Mouse (Mus musculus): ENCODE measurements around the gene Gm29797.

The Gm29797 gene

DNA sequence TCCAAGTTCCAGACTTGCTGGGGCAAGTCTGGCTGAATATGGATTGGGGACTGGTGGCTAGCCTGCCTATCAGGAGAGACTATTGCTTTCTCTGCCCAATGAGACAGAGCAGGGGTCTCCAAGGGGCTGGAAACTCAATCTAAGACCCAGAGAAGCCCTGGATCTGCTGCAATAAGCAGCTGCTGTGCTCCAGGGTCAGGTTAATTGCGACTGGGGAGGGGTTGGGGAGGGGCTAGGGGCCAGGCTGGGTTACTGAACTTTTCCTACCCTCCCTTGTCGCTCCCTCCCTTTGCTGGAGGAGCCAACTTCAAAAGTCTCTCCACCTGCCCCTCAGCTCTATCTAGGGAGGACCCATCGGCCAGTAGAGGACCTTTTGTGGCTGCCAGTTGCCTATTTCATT lies at the start of gene Gm29797:
Gene Gm29797 (plus strand): TSS at position 301 of the 400 bp plus-strand sequence.
- ChIA-PET POLR2A (interaction anchor here in 2 of 4 experiments (0.6 to 1.6 kb wide), 4 partner anchors 16 to 103 kb away, joined by 3 to 4 read pairs (median 4); no protein-coding TSS in a partner anchor), CTCF (interaction anchor here in 2 of 4 experiments (1.0 to 10.8 kb wide), 4 partner anchors 12 to 22 kb away, joined by 4 to 160 read pairs (median 18); partner anchors contain the start of gene Tcea2 (in 1 of the 2))

DNA sequence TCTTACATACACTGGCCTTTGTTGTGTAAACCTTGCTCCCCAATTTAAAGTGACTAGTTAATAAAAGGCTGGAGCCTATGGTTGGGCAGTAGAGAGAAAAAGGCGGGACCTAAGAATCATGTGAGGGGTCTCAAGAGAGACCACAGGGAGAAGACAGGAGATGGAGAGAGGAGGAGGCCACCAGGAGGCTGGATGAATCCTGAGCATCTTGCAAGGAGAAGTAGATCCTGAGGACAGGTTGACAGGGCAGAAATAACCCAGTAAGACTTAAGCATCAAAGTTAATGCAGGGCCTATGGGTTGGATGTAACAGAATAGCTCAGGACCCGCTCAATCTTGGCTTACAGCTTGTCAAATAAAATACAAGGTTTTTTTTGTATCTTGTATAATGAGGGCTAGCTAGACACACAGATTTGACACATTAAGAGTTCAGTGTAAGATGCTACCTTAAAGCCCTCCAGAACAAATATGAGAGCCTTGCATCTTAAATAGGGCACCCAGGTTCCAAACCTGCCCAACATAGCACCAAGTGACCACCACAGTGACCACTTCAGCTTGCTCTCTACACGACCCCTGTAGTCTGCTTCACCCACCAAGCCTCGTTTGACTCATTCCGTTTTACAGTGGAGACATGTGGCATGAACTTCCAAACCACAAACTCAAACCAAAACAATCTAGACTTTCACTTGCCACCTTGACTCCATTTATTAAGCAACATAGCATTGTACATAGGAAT lies 37.9 kb upstream of the Gm29797 start:
- ChIA-PET CTCF (interaction anchor here in 2 of 4 experiments (0.9 to 1.1 kb wide), 2 partner anchors 26 to 60 kb away, joined by 3 to 4 read pairs; no protein-coding TSS in a partner anchor), POLR2A (interaction anchor here in 1 of 4 experiments (0.7 kb wide), 2 partner anchors 16 to 26 kb away, joined by 3 read pairs; no protein-coding TSS in a partner anchor)

DNA sequence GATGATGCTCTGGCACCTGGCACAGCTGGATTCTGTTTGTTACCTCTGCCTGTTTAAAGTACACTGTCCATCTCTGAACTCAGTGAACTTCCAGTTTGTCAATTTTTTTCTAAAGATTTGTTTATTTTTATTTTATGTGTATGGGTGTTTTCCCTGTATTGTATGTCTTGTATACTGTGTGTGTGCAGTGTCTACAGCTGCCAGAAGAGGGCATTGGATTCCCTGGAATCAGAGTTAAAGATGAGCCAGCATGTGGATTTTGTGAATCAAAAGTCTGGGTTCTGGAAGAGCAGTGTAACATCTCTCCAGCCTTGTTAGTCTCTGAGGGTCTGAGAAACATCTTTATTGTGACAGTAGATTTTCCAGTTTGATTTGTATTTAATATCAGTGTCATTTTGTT lies 33.4 kb upstream of the Gm29797 start:
- ChIA-PET POLR2A (interaction anchor here in 2 of 4 experiments (0.8 to 2.4 kb wide), 4 partner anchors 8 to 56 kb away, joined by 4 to 7 read pairs (median 6); no protein-coding TSS in a partner anchor), CTCF (interaction anchor here in 3 of 4 experiments (0.7 to 2.9 kb wide), 7 partner anchors 8 to 56 kb away, joined by 3 to 12 read pairs (median 3); partner anchors contain the start of gene Tcea2 (in 1 of the 3))

DNA sequence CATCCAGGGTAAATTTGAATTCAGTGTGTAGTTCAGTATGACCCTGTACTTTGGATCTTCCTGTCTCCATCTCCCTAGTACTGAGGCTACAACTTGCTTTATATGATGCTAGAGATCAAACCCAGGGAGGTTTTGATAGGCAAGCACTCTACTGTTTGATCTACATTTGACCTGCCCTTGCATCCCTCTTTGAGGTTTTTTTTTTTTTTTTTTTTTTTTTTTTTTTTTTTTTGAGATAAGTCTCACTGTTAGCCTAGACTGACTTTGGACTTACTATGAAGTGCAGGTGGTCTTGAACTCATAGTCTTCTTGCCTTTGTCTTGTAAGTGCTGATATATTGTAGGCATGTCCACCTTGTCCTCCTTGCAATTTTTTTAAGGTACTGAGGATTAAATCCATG lies 28.4 kb upstream of the Gm29797 start:
- ChIA-PET POLR2A (interaction anchor here in 2 of 4 experiments (0.6 to 1.2 kb wide), 4 partner anchors 8 to 803 kb away, joined by 3 to 8 read pairs (median 3); no protein-coding TSS in a partner anchor), CTCF (interaction anchor here in 1 of 4 experiments (0.7 kb wide), 1 partner anchor 258 kb away, joined by 3 read pairs; no protein-coding TSS in a partner anchor)

DNA sequence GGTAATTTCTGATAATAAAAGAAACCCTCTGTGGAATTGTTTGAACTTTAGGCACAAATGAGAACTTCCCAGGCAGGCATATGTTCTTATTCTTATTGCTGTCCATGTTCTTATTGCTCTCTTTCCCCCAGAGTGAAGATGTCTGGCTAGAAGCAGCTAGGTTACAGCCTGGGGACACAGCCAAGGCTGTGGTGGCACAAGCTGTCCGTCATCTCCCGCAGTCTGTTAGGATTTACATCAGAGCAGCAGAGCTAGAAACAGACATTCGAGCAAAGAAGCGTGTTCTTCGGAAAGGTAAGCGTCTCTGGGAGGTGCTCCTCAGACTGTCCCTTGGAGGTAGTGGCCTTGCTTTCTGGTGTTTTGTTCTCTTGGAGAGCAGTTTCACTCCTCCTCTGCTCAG lies 24.2 kb upstream of the Gm29797 start:
- POLR2A ChIA-PET: interaction anchor here in 2 of 4 experiments (0.7 to 1.9 kb wide), 3 partner anchors 12 to 42 kb away, joined by 3 to 4 read pairs (median 3); no protein-coding TSS in a partner anchor
- CTCF ChIA-PET: interaction anchor here in 1 of 4 experiments (0.5 kb wide), 1 partner anchor 27 kb away, joined by 3 read pairs; no protein-coding TSS in a partner anchor

DNA sequence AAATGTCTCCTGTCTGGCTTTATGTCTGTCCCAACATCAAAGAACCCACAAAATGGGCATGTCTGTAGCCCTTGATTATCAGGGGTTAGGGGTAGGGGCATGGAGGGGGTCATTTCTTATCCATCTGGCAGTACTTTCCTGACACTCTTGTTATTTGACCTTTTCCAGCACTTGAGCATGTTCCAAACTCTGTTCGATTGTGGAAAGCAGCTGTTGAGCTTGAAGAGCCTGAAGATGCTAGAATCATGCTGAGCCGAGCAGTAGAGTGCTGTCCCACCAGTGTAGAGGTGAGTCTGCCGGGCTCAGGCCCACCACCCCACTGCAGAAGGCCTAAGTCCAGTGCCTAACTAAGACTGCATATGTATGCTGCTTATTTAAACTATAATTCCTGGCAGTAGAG lies 21.0 kb upstream of the Gm29797 start:
- ChIA-PET CTCF (interaction anchor here in 3 of 4 experiments (0.6 to 2.6 kb wide), 7 partner anchors 8 to 788 kb away, joined by 3 to 10 read pairs (median 9); no protein-coding TSS in a partner anchor), POLR2A (interaction anchor here in 3 of 4 experiments (1.0 to 3.5 kb wide), 11 partner anchors 9 to 117 kb away, joined by 3 to 10 read pairs (median 6); no protein-coding TSS in a partner anchor)

DNA sequence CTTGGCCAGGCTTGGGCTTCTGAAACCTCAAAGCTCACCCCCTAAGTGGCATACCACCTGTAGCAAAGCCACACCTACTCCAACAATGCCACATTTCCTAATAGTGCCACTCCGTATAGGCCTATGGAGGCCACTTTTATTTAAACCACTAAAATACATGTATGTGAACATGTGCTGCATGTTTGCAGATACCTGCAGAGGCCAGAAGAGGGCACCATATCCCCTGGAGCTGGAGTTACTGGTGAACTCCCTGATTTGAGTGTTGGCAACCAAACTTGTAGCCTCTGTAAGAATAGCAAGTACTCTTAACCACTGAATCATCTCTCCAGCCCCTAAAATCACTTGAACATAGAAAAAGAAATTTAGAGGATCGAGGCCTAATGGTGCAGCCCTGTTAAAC lies 12.5 kb upstream of the Gm29797 start:
- POLR2A ChIA-PET: interaction anchor here in 3 of 4 experiments (0.6 to 3.0 kb wide), 15 partner anchors 9 to 480 kb away, joined by 3 to 11 read pairs (median 3); partner anchors contain the start of genes Samd10 (in 1 of the 3) and Tcea2 (in 1 of the 3)

DNA sequence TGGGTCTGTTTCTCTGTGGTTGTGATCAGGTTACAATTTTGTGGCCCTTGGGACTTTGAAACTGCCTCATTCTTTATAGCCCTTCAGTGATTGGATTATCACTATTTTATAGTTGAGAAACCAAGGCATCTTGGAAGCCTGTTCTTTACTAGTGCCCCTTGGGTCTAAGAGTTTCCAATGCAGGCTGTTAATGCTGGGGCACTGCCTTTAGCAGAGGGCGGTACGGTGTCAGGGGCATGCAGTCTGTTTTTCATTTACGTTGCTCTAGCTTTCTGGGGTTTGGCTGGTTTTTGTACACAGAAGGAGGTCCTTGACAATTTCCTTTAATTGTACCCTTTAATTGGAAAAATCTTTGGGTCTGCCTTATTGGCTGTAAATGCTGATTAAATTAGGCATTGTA lies 11.2 kb upstream of the Gm29797 start:
- POLR2A ChIA-PET: interaction anchor here in 2 of 4 experiments (0.6 to 2.2 kb wide), 7 partner anchors 10 to 305 kb away, joined by 3 to 6 read pairs (median 3); partner anchors contain the start of gene Samd10 (in 2 of the 2)
- CTCF ChIA-PET: interaction anchor here (1.0 to 4.5 kb wide), 8 partner anchors 10 to 34 kb away, joined by 3 to 46 read pairs (median 11); partner anchors contain the start of genes Tcea2 (in 2 of the 4) and Gm29797 (in 1 of the 4)

More for the DNA sequence above, 12.5 kb upstream of the Gm29797 start:
- CTCF ChIA-PET: interaction anchor here (0.5 to 4.5 kb wide), 36 partner anchors 9 to 399 kb away, joined by 3 to 46 read pairs (median 4); partner anchors contain the start of genes Tcea2 (in 2 of the 4), Gm29797 (in 1 of the 4) and Samd10 (in 1 of the 4)

DNA sequence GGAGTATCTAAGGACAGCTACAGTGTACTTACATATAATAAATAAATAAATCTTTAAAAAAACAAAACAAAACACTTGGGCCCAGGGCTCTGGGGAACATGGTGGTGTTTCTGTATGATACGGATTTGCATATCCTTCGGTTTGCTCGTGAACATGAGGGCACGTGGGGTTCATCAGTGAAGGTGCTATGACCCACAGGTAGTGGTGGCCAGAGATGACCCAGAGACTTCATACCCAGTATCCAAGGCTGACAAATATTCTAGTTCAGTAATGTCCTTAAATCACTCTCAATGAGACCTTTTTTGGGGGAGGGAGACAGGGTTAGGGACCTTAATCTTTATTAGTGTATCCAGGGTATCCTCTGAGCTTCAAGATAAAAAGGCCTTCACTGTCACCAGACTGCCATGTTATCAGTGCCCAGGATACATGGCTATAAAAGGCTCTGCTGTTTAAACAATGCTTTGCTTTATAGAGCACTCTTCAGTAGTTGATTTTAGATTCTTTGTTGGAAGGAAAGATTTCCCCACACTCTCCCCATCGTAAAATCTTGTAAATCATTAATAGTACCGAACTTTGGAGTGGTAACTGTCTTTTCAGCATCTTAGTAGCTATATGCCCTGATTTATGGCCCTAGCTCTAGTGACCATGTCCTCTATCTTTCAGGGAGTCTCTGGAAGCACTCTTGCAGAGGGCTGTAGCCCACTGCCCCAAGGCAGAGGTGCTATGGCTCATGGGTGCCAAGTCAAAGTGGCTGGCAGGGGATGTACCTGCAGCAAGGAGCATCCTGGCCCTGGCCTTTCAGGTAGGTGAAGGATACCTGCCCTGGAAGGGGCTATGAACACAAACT lies 10.0 kb upstream of the Gm29797 start:
- POLR2A ChIA-PET: interaction anchor here in 1 of 4 experiments (0.7 kb wide), 1 partner anchor 17 kb away, joined by 6 read pairs; no protein-coding TSS in a partner anchor
- CTCF ChIA-PET: interaction anchor here in 2 of 4 experiments (1.4 to 4.5 kb wide), 4 partner anchors 32 to 33 kb away, joined by 4 to 46 read pairs (median 16); partner anchors contain the start of gene Tcea2 (in 1 of the 2)

DNA sequence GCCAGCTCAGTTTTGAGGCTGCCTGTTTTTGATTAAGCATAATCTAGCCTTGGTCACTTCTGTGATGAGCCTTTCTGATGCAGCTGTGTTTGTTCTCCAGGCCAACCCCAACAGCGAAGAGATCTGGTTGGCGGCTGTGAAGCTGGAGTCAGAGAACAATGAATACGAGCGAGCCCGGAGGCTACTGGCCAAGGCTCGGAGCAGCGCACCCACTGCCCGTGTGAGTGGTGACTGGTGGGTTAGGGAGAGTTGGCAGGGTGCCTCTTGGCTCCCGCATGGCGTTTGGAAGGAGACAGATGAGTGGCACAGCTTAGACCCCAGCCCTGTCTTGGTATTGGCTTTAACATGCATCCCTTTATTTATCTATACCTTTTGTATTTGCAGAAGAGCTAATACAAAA lies 7.9 kb upstream of the Gm29797 start:
- POLR2A ChIA-PET: interaction anchor here in 3 of 4 experiments (0.8 to 2.2 kb wide), 8 partner anchors 9 to 30 kb away, joined by 3 to 7 read pairs (median 4); no protein-coding TSS in a partner anchor
- CTCF ChIA-PET: interaction anchor here in 3 of 4 experiments (0.6 to 3.4 kb wide), 7 partner anchors 10 to 54 kb away, joined by 4 to 22 read pairs (median 9); partner anchors contain the start of gene Tcea2 (in 1 of the 3)

DNA sequence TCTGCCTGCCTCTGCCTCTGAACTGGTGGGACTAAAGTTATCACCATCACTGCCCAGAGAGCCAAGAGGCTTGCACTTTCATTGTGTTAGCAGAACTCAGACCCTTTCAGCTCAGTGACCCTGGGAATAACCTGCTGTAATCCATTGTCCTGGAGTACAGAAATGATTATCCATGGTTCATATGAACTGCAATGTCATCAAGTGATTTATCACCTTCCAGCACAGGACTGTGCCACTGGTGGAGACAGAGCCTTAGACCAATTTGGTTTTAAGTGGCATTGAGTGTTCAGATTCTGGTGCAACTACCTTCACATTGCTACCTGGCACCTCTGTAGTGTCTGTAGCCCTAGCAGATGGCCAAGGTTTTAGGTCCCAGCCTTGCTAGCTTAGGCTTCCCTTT lies 3.8 kb upstream of the Gm29797 start:
- ChIA-PET POLR2A (interaction anchor here in 1 of 4 experiments (1.4 kb wide), 1 partner anchor 17 kb away, joined by 3 read pairs; no protein-coding TSS in a partner anchor), CTCF (interaction anchor here in 1 of 4 experiments (2.3 kb wide), 1 partner anchor 26 kb away, joined by 7 read pairs; no protein-coding TSS in a partner anchor)

DNA sequence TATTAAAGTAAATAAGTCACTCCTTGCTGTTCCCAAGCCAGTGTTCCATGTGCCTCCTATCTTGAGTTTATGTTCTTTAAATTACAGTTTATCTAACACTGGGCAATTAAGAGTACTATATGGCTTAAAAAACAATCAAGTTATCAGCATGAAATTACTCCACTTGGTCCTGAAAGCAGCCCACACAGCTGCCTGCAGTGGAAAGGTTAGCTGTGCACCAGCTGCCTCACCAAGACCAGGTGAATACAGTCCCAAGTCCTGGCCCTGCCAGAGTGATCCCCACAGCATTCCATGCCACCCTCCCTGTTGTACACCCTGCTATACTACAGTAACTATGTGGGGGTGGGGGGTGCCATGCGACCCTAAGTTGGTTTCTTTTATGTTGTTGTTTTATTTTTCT lies 3.3 kb upstream of the Gm29797 start:
- ChIA-PET POLR2A (interaction anchor here in 1 of 4 experiments (1.4 kb wide), 1 partner anchor 18 kb away, joined by 3 read pairs; no protein-coding TSS in a partner anchor), CTCF (interaction anchor here in 1 of 4 experiments (2.3 kb wide), 1 partner anchor 25 kb away, joined by 7 read pairs; no protein-coding TSS in a partner anchor)

DNA sequence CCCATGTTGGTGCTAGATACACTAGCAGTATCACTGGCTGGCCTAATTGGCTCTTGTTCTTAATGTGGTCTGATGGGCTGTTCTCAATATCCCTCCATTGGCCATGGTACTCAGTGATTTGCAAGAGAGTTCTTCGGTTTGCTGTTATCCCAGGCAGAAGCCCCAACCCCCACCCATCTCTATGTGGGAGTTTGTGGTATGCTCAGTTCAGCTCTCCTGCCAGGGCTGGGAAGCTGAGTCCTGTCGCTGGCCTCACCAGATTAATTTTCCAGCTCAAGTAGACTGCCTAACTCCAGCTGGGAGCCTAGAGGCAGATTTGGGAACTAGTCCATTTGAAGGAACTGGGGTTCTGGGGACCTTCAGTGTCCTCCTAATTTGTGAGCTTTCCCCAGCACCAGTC lies 607 bp downstream of the Gm29797 start:
- POLR2A ChIA-PET: interaction anchor here in 3 of 4 experiments (0.6 to 2.3 kb wide), 7 partner anchors 9 to 138 kb away, joined by 3 to 11 read pairs (median 3); no protein-coding TSS in a partner anchor
- CTCF ChIA-PET: interaction anchor here in 2 of 4 experiments (1.0 to 10.8 kb wide), 5 partner anchors 13 to 21 kb away, joined by 4 to 160 read pairs (median 29); partner anchors contain the start of genes Sox18 (in 1 of the 2) and Tcea2 (in 1 of the 2)

DNA sequence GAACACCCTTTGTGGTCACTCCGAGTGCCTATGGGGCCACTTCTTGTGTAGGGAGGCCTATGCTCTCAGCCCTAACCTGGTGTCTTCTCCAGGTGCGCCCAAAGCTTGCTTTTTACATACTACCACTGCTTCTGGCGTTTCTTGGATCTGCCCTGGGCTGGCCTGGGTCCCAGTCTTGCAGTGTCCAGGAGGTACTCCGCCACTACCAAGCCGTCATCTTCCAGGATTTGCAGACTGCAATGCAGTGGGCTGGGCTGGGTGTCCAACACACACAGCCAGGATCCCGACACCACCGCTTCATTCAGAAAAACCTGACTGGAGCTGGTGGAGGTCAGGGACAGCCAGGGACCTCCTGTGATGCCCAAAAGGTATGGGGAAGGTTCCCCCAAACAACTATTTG lies 1.7 kb downstream of the Gm29797 start:
- CTCF ChIA-PET: interaction anchor here (0.5 to 10.8 kb wide), 39 partner anchors 9 to 509 kb away, joined by 3 to 160 read pairs (median 5); partner anchors contain the start of genes Tcea2 (in 4 of the 4), Sox18 (in 2 of the 4) and Ppdpf (in 1 of the 4)
- POLR2A ChIA-PET: interaction anchor here (0.7 to 2.4 kb wide), 23 partner anchors 10 to 282 kb away, joined by 3 to 20 read pairs (median 4); partner anchors contain the start of genes Tcea2 (in 2 of the 4), Lkaaear1 (in 1 of the 4), Rgs19 (in 1 of the 4) and Samd10 (in 1 of the 4)

DNA sequence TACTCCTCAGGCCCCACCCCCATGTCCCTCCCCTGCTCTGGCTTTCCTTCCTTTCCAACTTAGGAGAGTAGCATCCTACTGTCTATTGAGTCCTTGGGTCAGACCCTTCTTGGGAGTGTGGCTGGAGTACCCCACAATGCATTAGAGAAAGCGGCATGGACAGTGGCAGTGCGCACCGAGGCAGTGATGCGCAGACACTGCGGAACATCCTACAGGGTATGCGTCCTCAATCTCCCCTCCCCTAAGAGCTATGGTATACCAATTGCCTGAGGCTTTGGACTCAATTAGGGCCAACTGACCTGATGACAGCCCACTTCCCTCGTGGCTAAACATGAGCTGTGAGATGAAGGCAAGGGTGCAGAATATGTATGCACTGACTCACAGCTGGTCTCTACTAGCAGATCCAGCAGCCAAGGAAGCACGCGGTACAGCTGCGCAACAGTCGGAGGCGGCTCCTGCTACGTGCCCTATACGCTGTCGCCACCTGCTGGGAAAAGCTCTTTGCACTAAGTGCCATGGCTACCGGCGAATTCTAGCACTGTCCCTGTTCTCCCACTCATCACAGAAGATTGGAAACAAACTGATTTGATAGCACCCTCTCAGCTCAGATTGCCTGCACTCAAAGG lies 2.2 kb downstream of the Gm29797 start:
- CTCF ChIA-PET: interaction anchor here (0.5 to 10.8 kb wide), 47 partner anchors 9 to 509 kb away, joined by 3 to 160 read pairs (median 4); partner anchors contain the start of genes Tcea2 (in 4 of the 4), Sox18 (in 2 of the 4), Ppdpf (in 1 of the 4) and Samd10 (in 1 of the 4)
- POLR2A ChIA-PET: interaction anchor here (0.7 to 2.4 kb wide), 33 partner anchors 10 to 283 kb away, joined by 3 to 20 read pairs (median 3); partner anchors contain the start of genes Lkaaear1 (in 2 of the 4), Tcea2 (in 2 of the 4), Polr3k (in 1 of the 4) and Rgs19 (in 1 of the 4)
